Mouse (Mus musculus) cerebellum, adult 11-12 months (tissue): Measurements from ENCODE around the gene Apba1.

Experiments used
- DNase-seq: peaks from one replicate; pipeline ENCODE4 v3.0.0; 2022

Apba1 gene

GRCm38 (mm10) chr19:23758554-23759321, at the start of gene Apba1:
Apba1 (plus strand) TSS chr19:23758887.
- no peak for DNase-seq

GRCm38 (mm10) chr19:23746506-23746905, 12.2 kb upstream of the Apba1 start:
- DNase-seq = no peak

- no peak for DNase-seq
Observed at GRCm38 (mm10) chr19:23757011-23757410, 1.7 kb upstream of the Apba1 start.

- peak; percentile 96 for DNase-seq
Observed at GRCm38 (mm10) chr19:23757961-23758553, 630 bp upstream of the Apba1 start.

GRCm38 (mm10) chr19:23759322-23759945, 747 bp downstream of the Apba1 start:
- DNase-seq = peak; percentile 72

- no peak for DNase-seq
Observed at GRCm38 (mm10) chr19:23763371-23763770, 4.7 kb downstream of the Apba1 start.

- DNase-seq = peak; percentile 86
Observed at GRCm38 (mm10) chr19:23764051-23764450, 5.4 kb downstream of the Apba1 start.

GRCm38 (mm10) chr19:23768864-23769263, 10.2 kb downstream of the Apba1 start:
- no peak for DNase-seq

- DNase-seq = no peak
Observed at GRCm38 (mm10) chr19:23770494-23771423, 12.1 kb downstream of the Apba1 start.

- no peak for DNase-seq
Observed at GRCm38 (mm10) chr19:23771971-23772370, 13.3 kb downstream of the Apba1 start.

GRCm38 (mm10) chr19:23775356-23775755, 16.7 kb downstream of the Apba1 start:
- no peak for DNase-seq

- DNase-seq = no peak
Observed at GRCm38 (mm10) chr19:23779130-23779529, 20.4 kb downstream of the Apba1 start.

- DNase-seq = no peak
Observed at GRCm38 (mm10) chr19:23780105-23780504, 21.4 kb downstream of the Apba1 start.

GRCm38 (mm10) chr19:23781968-23782367, 23.3 kb downstream of the Apba1 start:
- DNase-seq = no peak

GRCm38 (mm10) chr19:23788420-23789132, 29.9 kb downstream of the Apba1 start:
- no peak for DNase-seq

GRCm38 (mm10) chr19:23791704-23792103, 33.0 kb downstream of the Apba1 start:
- DNase-seq = no peak

GRCm38 (mm10) chr19:23792559-23792958, 33.9 kb downstream of the Apba1 start:
- no peak for DNase-seq

- DNase-seq = peak; percentile 53
Observed at GRCm38 (mm10) chr19:23794491-23794890, 35.8 kb downstream of the Apba1 start.

- no peak for DNase-seq
Observed at GRCm38 (mm10) chr19:23795156-23795555, 36.5 kb downstream of the Apba1 start.

GRCm38 (mm10) chr19:23801174-23801573, 42.5 kb downstream of the Apba1 start:
- no peak for DNase-seq

- no peak for DNase-seq
Observed at GRCm38 (mm10) chr19:23803221-23803870, 44.7 kb downstream of the Apba1 start.

- DNase-seq = no peak
Observed at GRCm38 (mm10) chr19:23806796-23807195, 48.1 kb downstream of the Apba1 start.
